Mouse (Mus musculus) spleen, adult 2 months (tissue): ENCODE results near the gene Mrpl34. TPM values are rescaled to one million over a fixed set of nuclear protein-coding genes. Genes with fewer than 3 reads are reported as not detected.

Experiments used
- DNase-seq, 2 experiments: peaks; one replicate each; pipeline versions ENCODE4 v3.0.0 to v3.0.0-alpha.2; 2012 to 2021; ENCODE audit warnings: low spot score in 2 of 2, low read depth in 1 of 2
- H3K27ac ChIP-seq: fragments of 200-500 bp; 2 replicates; pipeline ENCODE4 v1.5.1; 2012; ENCODE audit warnings: low read length, inconsistent platforms; ENCODE audit not compliant: insufficient read depth
- H3K27me3 ChIP-seq: fragments of 200-500 bp; 2 replicates; pipeline ENCODE4 v1.6.1; 2012; ENCODE audit warnings: mild to moderate bottlenecking, moderate library complexity, low read length, inconsistent platforms; ENCODE audit not compliant: control insufficient read depth, insufficient read depth
- H3K36me3 ChIP-seq: fragments of 200-500 bp; 2 replicates; pipeline ENCODE4 v1.6.1; 2012; ENCODE audit warnings: mild to moderate bottlenecking, low read length, inconsistent platforms; ENCODE audit not compliant: control insufficient read depth, insufficient read depth
- H3K4me1 ChIP-seq: fragments of 200-500 bp; 2 replicates; pipeline ENCODE4 v1.6.1; 2011; ENCODE audit warnings: inconsistent platforms; ENCODE audit not compliant: control insufficient read depth, insufficient read depth, insufficient read length
- H3K4me3 ChIP-seq: fragments of 200-500 bp; 2 replicates; pipeline ENCODE4 v1.5.1; 2011; ENCODE audit warnings: mild to moderate bottlenecking, inconsistent platforms; ENCODE audit not compliant: insufficient read depth, insufficient read length; ENCODE audit errors: extremely low read depth
- CTCF ChIP-seq: fragments of 200-500 bp; IDR thresholded peaks from 2 replicates; pipeline ENCODE4 v1.5.1; 2011; ENCODE audit warnings: mild to moderate bottlenecking, inconsistent platforms; ENCODE audit not compliant: insufficient read depth, insufficient read length, insufficient replicate concordance; ENCODE audit errors: extremely low read depth
- POLR2A ChIP-seq: fragments of 200-500 bp; IDR thresholded peaks from 2 replicates; pipeline ENCODE4 v1.6.1; 2011; ENCODE audit warnings: low read depth, low read length, inconsistent platforms
- WGBS: fragments of 180-500 bp; shearing (Covaris S2); methylation state at CpG from one replicate; pipeline ENCODE4 v1.1.7; 2018; 5-methylcytosine and 5-hydroxymethylcytosine counted together
- polyA plus RNA-seq: library from polyadenylated mRNA; depleted of rRNA; stranded (reverse); fragments of >200 nt; gene quantifications from 2 replicates; pipeline ENCODE4 v1.2.3, GENCODE M21; 2012

Gene Mrpl34
- polyA plus RNA-seq, 1 experiment, result 46.4 TPM

DNA sequence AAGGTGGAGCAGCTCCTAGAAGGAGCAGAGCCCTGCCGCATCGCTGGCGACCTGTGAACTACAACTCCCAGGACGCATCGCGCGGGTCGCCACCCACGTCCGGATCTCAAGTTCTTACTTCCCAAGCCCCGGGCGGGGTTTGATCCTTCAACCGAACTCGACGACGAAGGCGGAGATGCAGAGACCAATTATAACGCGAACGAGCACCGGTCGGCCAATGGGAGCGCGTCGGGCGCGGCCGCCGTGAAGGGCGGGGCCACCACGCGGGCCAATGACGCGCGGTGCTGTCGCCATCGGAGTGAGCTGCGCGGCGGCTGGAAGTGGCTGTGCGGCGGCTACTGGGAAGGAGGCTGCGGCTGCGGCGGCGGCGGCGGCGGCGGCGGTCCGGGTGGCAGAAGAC lies 4.2 kb downstream of the Mrpl34 start, which contains the start of gene Dda1:
Dda1 (plus strand) TSS at position 284 of the 400 bp plus-strand sequence.
- Histone ChIP-seq H3K27ac (no peak within 1 kb of the TSS), H3K4me3 (peak within 1 kb of the TSS; percentile 62), H3K36me3 (peaks cover 10% of the 10 kb centered on the region), H3K27me3 (no peaks in the 10 kb centered on the region), H3K4me1 (peaks cover 17% of the 10 kb centered on the region)
- TF ChIP-seq POLR2A, result peak; percentile 62
- no peak for TF ChIP-seq CTCF
- peak; percentile 96 to 97 for DNase-seq
- under 1% methylated on average over 34 of the region's 52 CpGs for WGBS

DNA sequence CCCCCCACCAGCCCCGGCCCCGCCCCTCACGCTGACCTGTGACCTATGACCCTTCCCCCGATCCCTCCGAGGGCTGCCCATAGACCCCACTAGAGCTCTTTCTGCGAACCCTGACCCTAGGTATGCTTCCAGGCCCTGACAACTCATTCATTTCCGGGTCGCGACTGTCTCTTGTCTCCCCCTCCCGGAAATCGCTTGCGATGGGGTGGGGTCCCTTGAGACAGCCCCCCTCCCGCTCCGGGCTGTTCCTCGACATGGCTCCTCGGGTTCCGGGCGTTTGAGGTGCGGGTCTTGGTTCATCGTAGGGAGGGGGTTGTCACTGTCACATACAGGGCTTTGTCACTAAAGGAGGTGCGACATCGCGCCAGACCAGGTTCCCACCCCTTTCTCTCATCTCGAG lies 4.7 kb downstream of the Mrpl34 start:
- Histone ChIP-seq H3K27me3 (no peaks in the 10 kb centered on the region), H3K36me3 (peaks cover 14% of the 10 kb centered on the region), H3K4me1 (peaks cover 14% of the 10 kb centered on the region), H3K4me3 (peak overlapping the region; percentile 62), H3K27ac (no peak overlapping the region)
- peak in 1 of 2 experiments; percentile 49 for DNase-seq
- WGBS, result under 1% methylated on average over 24 of the region's 24 CpGs
- TF ChIP-seq CTCF (no peak), POLR2A (no peak; the same call in 1 of the 2 replicates)

DNA sequence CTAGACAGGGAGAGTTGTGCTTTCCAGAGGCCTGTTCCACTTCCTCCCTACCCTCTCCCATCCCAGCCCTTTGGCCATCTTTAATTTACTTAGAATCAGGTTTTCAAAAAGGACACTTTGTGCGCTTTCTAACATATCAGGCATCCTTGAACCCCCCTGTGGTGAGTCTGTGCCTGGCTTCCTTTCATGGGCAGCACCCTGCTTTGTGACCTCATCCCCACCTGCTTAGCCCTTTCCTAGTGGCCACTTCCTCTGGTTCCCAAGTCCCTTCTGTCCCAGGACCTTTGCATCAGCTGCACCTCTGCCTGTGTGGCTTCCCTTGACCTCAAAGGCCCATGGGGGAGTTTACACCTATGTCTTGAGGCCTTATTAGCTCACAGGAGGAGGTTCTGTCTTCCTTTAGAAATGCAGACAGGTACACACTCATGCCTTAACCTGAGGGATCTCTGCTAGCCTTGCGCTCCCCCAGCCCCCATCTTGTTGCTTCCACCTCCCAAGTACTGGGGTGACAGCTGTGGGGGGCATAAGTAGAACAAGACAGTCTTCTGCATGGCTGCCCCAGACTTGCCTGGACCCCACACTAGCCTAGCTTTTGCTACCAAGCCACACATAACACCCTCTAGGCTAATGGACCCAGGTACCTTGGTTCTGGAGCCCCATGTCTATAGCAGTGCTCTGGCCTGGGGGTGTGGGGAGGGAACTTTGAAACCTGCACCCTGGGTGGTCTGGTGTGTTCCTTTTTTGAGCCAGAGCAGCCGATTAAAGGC lies 5.6 kb downstream of the Mrpl34 start:
- 90% methylated on average over 3 of the region's 3 CpGs for WGBS
- H3K4me3 ChIP-seq, result peak overlapping the region; percentile 62; the same call in 1 of the 2 replicates
- H3K4me1 ChIP-seq, result peaks cover 12% of the 10 kb centered on the region
- no peak for TF ChIP-seq POLR2A
- no peak for TF ChIP-seq CTCF
- H3K27ac ChIP-seq, result no peak overlapping the region
- no peak for DNase-seq
- H3K36me3 ChIP-seq, result peaks cover 17% of the 10 kb centered on the region
- no peaks in the 10 kb centered on the region for H3K27me3 ChIP-seq

DNA sequence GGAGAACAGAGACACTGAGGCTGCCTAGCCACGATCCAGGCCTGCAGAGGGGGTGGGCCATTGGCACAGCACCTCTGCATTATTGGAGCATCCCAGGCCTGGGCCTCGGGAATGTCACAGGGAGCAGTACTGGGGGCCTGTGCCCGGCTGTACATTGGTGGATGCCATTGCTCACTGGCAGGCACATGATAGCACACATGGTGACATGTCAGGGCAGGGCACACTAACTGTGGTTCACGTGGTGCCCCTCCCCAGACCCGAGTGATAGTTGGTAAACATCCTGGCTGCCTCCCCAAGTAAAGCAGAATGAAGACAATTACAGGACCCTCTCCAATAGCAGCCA lies 6.1 kb downstream of the Mrpl34 start:
- WGBS, result 74% methylated on average over 5 of the region's 5 CpGs
- Histone ChIP-seq H3K27me3 (no peaks in the 10 kb centered on the region), H3K27ac (no peak overlapping the region), H3K4me3 (no peak overlapping the region), H3K4me1 (peaks cover 10% of the 10 kb centered on the region; the same call in 1 of the 2 replicates), H3K36me3 (peaks cover 17% of the 10 kb centered on the region)
- no peak for TF ChIP-seq CTCF
- no peak for TF ChIP-seq POLR2A
- DNase-seq, result no peak

DNA sequence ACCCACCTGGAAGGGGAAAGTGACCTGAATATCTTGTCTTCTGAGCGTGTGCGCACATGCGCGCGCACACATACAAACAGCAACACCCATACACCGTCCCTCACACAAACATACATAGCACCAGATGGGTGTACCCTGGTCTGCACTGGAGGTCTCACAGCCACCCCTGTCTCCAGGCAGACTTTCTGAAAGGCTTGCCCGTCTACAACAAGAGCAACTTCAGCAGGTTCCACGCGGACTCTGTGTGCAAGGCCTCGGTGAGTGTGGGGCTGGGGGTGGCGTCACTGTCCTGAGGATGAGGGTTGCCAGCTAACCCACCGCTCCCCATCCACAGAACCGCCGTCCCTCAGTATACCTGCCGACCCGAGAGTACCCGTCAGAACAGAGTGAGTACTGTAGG lies 7.1 kb downstream of the Mrpl34 start:
- DNase-seq, result no peak
- WGBS, result 98% methylated on average over 17 of the region's 17 CpGs
- no peaks in the 10 kb centered on the region for H3K27me3 ChIP-seq

DNA sequence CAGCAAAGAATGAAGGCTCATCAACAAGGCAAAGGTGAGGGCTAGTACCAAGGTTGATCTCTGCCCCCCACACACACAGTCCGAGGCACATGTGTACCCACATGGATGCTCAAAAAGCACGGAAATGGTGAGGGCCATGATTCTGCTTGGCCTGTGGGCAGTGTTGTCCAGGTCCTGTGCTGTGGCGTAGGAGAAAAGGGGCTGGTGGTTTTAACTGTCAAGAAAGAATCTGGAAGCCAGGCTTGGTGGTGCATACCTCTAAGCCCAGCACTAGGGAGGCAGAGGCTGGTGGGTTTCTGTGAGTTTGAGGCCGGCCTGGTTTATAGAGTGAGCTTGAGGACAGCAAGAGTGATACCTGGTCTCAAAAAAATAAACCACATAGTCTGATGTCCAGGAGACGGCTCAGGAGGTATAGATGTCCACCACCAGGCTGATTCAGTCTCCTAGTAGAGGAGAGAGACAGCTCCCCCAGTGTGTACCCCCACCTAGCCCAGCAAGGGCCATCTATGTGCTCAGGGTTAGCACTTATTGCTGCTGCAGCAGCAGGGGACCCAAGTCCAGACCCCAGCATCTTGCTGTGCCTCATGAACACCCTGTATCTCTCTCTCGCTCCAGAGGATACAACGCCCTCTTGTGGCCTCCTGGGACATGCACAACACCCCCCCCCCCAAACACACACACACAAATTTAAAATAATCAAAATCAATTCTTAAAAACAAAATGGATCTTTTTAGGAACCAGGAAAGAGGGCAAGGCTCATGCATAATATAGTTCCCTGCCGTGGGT lies 8.0 kb downstream of the Mrpl34 start:
- TF ChIP-seq POLR2A, result no peak
- TF ChIP-seq CTCF, result no peak
- no peak overlapping the region for H3K27ac ChIP-seq
- DNase-seq, result no peak
- H3K4me1 ChIP-seq, result peaks cover 13% of the 10 kb centered on the region
- H3K4me3 ChIP-seq, result no peak overlapping the region
- no peaks in the 10 kb centered on the region for H3K27me3 ChIP-seq
- WGBS, result 94% methylated on average over 8 of the region's 8 CpGs
- H3K36me3 ChIP-seq, result peaks cover 17% of the 10 kb centered on the region

More for the DNA sequence above, 7.1 kb downstream of the Mrpl34 start:
- TF ChIP-seq POLR2A (no peak), CTCF (no peak)
- H3K4me1 ChIP-seq, result peaks cover 13% of the 10 kb centered on the region
- no peak overlapping the region for H3K4me3 ChIP-seq
- no peak overlapping the region for H3K27ac ChIP-seq
- H3K36me3 ChIP-seq, result peaks cover 17% of the 10 kb centered on the region

DNA sequence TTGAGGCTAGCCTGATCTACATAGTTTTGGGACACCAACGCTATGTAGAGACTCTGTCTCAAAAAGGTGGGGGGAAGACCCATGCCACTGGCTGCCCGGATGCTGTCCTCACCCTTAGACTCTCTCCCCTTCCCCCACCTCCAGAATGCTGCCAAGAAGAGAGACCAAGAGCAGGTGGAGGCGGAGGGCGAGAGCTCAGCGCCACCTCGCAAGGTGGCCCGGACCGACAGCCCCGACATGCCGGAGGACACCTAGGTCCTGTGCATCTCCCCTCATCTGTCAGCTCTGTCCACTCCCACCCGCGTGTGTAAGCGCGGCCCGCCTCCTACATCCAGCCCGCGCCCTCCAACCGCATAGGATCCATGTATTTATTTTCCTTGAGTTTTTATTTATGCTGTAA lies 9.6 kb downstream of the Mrpl34 start:
- no peak overlapping the region for H3K27ac ChIP-seq
- H3K36me3 ChIP-seq, result peaks cover 17% of the 10 kb centered on the region
- H3K27me3 ChIP-seq, result no peaks in the 10 kb centered on the region
- no peak for DNase-seq
- WGBS, result 95% methylated on average over 18 of the region's 18 CpGs
- H3K4me1 ChIP-seq, result peaks cover 13% of the 10 kb centered on the region
- TF ChIP-seq CTCF (no peak), POLR2A (no peak)
- H3K4me3 ChIP-seq, result no peak overlapping the region
